Mouse (Mus musculus) heart, postnatal 25 days (tissue): ENCODE results near the gene H2afz. TPM values are rescaled to one million over a fixed set of nuclear protein-coding genes. Genes with fewer than 3 reads are reported as not detected.
"Not testable (repeated sequence)": the region's sequence is repeated elsewhere in the genome, so short reads cannot be mapped to it uniquely, and the experiment has no call there.

ENCODE experiments used
- DNase-seq: peaks from one replicate; pipeline ENCODE4 v3.0.0; 2022; ENCODE audit warnings: low spot score
- intact Hi-C: fragments of 180-260 bp; cut with DNase I; formaldehyde crosslinking; loops from one replicate; pipeline ENCODE4 v1.15.1; 2025
- total RNA-seq, 2 experiments: library from RNA; stranded (reverse); gene quantifications; 2 replicates each; pipeline ENCODE4 v1.2.3; 2021

H2afz gene
- 10 to 100 TPM; 58.3 to 61.6 TPM for total RNA-seq

GRCm38 (mm10) chr3:137864124-137864987 lies at the start of gene H2afz:
Gene H2afz, plus strand, starts transcription at chr3:137864487.
- peak; percentile 97 for DNase-seq
- intact Hi-C loops: no loop called here

- intact Hi-C loops: no loop called here
Measured at GRCm38 (mm10) chr3:137818713-137819112, 45.6 kb upstream of the H2afz start.

GRCm38 (mm10) chr3:137820688-137821467 lies 43.4 kb upstream of the H2afz start:
- no peak for DNase-seq
- intact Hi-C loops: no loop called here

More at GRCm38 (mm10) chr3:137818713-137819112, 45.6 kb upstream of the H2afz start:
- no peak for DNase-seq

GRCm38 (mm10) chr3:137823317-137823716 lies 41.0 kb upstream of the H2afz start:
- DNase-seq: no peak
- intact Hi-C loops: no loop called here

GRCm38 (mm10) chr3:137827678-137828077 lies 36.6 kb upstream of the H2afz start:
- DNase-seq: no peak
- intact Hi-C loops: no loop called here

- DNase-seq: no peak
- intact Hi-C loops: no loop called here
Measured at GRCm38 (mm10) chr3:137831156-137831555, 33.1 kb upstream of the H2afz start.

GRCm38 (mm10) chr3:137833128-137833527 lies 31.2 kb upstream of the H2afz start:
- intact Hi-C loops: no loop called here
- DNase-seq: no peak

GRCm38 (mm10) chr3:137833698-137834097 lies 30.6 kb upstream of the H2afz start:
- intact Hi-C loops: no loop called here
- DNase-seq: no peak

- intact Hi-C loops: no loop called here
- DNase-seq: no peak
Measured at GRCm38 (mm10) chr3:137836543-137836942, 27.7 kb upstream of the H2afz start.

- DNase-seq: no peak
- intact Hi-C loops: no loop called here
Measured at GRCm38 (mm10) chr3:137838160-137838559, 26.1 kb upstream of the H2afz start.

- DNase-seq: no peak
- intact Hi-C loops: no loop called here
Measured at GRCm38 (mm10) chr3:137842944-137843343, 21.3 kb upstream of the H2afz start.

- intact Hi-C loops: no loop called here
- no peak for DNase-seq
Measured at GRCm38 (mm10) chr3:137844263-137844662, 20.0 kb upstream of the H2afz start.

- intact Hi-C loops: no loop called here
- DNase-seq: no peak
Measured at GRCm38 (mm10) chr3:137846552-137846951, 17.7 kb upstream of the H2afz start.

GRCm38 (mm10) chr3:137848354-137848753 lies 15.9 kb upstream of the H2afz start:
- intact Hi-C loops: no loop called here

GRCm38 (mm10) chr3:137849697-137850096 lies 14.6 kb upstream of the H2afz start:
- intact Hi-C loops: no loop called here
- DNase-seq: no peak

More at GRCm38 (mm10) chr3:137848354-137848753, 15.9 kb upstream of the H2afz start:
- no peak for DNase-seq

- intact Hi-C loops: no loop called here
- DNase-seq: no peak
Measured at GRCm38 (mm10) chr3:137851196-137851595, 13.1 kb upstream of the H2afz start.

GRCm38 (mm10) chr3:137853011-137853410 lies 11.3 kb upstream of the H2afz start:
- intact Hi-C loops, DNase-seq: not testable (repeated sequence)

- intact Hi-C loops: loop anchor here (5.0 kb wide), 1 partner anchor 78 kb away; no protein-coding TSS in a partner anchor
- no peak for DNase-seq
Measured at GRCm38 (mm10) chr3:137855328-137855727, 9.0 kb upstream of the H2afz start.

- DNase-seq: no peak
- intact Hi-C loops: loop anchor here (5.0 kb wide), 1 partner anchor 79 kb away; no protein-coding TSS in a partner anchor
Measured at GRCm38 (mm10) chr3:137856061-137856460, 8.2 kb upstream of the H2afz start.

- intact Hi-C loops: no loop called here
- DNase-seq: no peak
Measured at GRCm38 (mm10) chr3:137860394-137861170, 3.7 kb upstream of the H2afz start.
